Mouse (Mus musculus) limb, embryonic 12.5 days (tissue): ENCODE results near the gene Lnpk. TPM values are rescaled to one million over a fixed set of nuclear protein-coding genes. Genes with fewer than 3 reads are reported as not detected.

Experiments
- ATAC-seq: fragments of 200-750 bp; cut with Nextera tagmentation; 2 replicates; pipeline ENCODE4 v1.8.0; 2017; ENCODE audit warnings: low read depth, moderate TSS enrichment; ENCODE audit not compliant: insufficient number of reproducible peaks, insufficient read depth, low FRiP score, low TSS enrichment
- H3K27ac ChIP-seq: fragments of 300-500 bp; sonication (generic); 2 replicates; pipeline ENCODE4 v1.5.1; 2016; ENCODE audit warnings: mild to moderate bottlenecking, moderate library complexity
- H3K27me3 ChIP-seq: fragments of 300-500 bp; sonication (generic); 2 replicates; pipeline ENCODE4 v1.6.1; 2016; ENCODE audit warnings: mild to moderate bottlenecking, moderate library complexity
- H3K36me3 ChIP-seq: fragments of 300-500 bp; sonication (generic); 2 replicates; pipeline ENCODE4 v1.6.1; 2016; ENCODE audit warnings: mild to moderate bottlenecking, moderate library complexity
- H3K4me1 ChIP-seq: fragments of 300-500 bp; sonication (generic); replicated peaks from 2 replicates; pipeline ENCODE4 v1.6.1; 2016
- H3K4me2 ChIP-seq: fragments of 300-500 bp; sonication (generic); 2 replicates; pipeline ENCODE4 v1.6.1; 2016; ENCODE audit warnings: mild to moderate bottlenecking, moderate library complexity
- H3K4me3 ChIP-seq: fragments of 300-500 bp; sonication (generic); replicated peaks from 2 replicates; pipeline ENCODE4 v1.5.1; 2016; ENCODE audit warnings: mild to moderate bottlenecking
- H3K9ac ChIP-seq: fragments of 300-500 bp; sonication (generic); replicated peaks from 2 replicates; pipeline ENCODE4 v1.6.1; 2016; ENCODE audit warnings: mild to moderate bottlenecking, moderate library complexity
- H3K9me3 ChIP-seq: fragments of 300-500 bp; sonication (generic); 2 replicates; pipeline ENCODE4 v1.6.1; 2016; ENCODE audit warnings: mild to moderate bottlenecking, moderate library complexity
- WGBS: fragments of 180-500 bp; shearing (Covaris S2); methylation state at CpG from one replicate; pipeline ENCODE4 v1.1.7; 2016; 5-methylcytosine and 5-hydroxymethylcytosine counted together
- polyA plus RNA-seq: library from polyadenylated mRNA; unstranded; fragments of >200 nt; fragmentation: Nextera tagmentation; extraction: Ambion mirVana; gene quantifications from 2 replicates; pipeline ENCODE4 v1.2.1, GENCODE M21; 2016

The Lnpk gene
- polyA plus RNA-seq, 1 experiment from 2014 or later: 90.7 TPM

DNA sequence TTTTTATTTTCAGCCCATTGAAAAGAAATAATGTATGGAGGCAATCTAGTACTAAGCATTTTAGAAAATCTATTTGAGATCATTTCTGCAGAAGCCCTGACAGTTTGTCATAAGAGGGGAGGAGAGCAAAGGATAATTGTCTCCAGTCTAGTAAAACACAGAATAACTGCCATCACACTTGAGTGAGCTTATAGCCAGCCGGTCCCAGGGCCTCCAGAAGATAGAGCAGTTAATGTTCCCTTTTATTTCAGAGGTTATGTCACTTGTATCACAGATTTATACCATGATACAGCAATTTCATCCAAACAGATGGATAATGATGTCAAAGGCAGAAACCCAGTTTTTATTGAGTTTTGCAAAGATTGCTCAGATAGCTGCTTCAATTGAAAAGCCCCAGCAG lies 89.0 kb downstream of the Lnpk start:
- no peaks in the 10 kb centered on the region for H3K36me3 ChIP-seq
- no peak for ATAC-seq
- no peak overlapping the region for H3K4me2 ChIP-seq
- no peak overlapping the region for H3K27ac ChIP-seq
- 71% methylated on average over 1 of the region's 1 CpGs for WGBS
- H3K9me3 ChIP-seq: no peaks in the 10 kb centered on the region
- H3K27me3 ChIP-seq: no peaks in the 10 kb centered on the region
- no peak overlapping the region for H3K4me3 ChIP-seq
- peaks cover 30% of the 10 kb centered on the region for H3K4me1 ChIP-seq
- H3K9ac ChIP-seq: no peak overlapping the region

DNA sequence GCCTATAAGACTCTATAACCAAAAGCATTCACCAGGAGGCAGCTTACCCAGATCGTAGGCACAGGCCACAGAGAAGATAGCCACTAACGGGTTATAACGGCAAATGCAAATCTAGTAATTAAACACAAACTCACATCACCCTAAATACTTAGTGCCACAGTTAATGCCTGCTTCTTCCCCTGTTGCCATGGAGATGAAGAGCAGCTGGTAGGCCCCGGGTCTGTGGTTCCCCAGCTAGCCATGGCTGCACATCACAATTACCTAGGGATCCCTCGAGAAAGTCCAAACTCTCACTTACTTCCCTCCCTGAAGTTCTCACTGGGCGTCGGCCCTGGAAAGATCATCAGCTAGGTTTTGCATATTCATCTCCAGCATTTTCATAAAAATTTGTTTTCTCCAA lies 90.8 kb downstream of the Lnpk start:
- no peaks in the 10 kb centered on the region for H3K9me3 ChIP-seq
- no peak overlapping the region for H3K4me3 ChIP-seq
- no peak overlapping the region for H3K9ac ChIP-seq
- no peak for ATAC-seq
- no peak overlapping the region for H3K4me2 ChIP-seq
- no peak overlapping the region for H3K27ac ChIP-seq
- 62% methylated on average over 7 of the region's 7 CpGs for WGBS
- H3K27me3 ChIP-seq: no peaks in the 10 kb centered on the region
- peaks cover 30% of the 10 kb centered on the region for H3K4me1 ChIP-seq
- H3K36me3 ChIP-seq: no peaks in the 10 kb centered on the region

DNA sequence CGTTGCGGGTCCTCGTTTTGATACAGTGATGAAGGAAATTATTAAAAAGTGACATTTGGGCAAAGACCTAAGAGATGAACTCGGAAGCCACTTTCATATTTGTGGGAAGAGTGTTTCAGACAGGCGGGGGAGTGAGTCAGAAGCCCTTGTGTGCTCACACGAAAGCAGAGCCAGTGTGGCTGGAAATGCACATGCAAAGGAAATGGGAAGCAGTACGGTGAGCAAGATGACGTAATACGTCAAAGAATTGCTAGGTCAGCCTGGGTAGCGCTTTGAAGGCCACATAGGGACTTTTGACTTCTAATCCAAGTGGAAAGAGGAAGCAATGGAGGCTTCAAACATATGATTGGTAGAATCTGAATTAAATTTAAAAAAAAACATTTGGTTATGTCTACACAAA lies 96.6 kb downstream of the Lnpk start:
- no peak overlapping the region for H3K27ac ChIP-seq
- H3K4me3 ChIP-seq: no peak overlapping the region
- ATAC-seq: no peak
- H3K9me3 ChIP-seq: no peaks in the 10 kb centered on the region
- 86% methylated on average over 10 of the region's 10 CpGs for WGBS
- no peaks in the 10 kb centered on the region for H3K36me3 ChIP-seq
- no peaks in the 10 kb centered on the region for H3K27me3 ChIP-seq
- H3K4me2 ChIP-seq: no peak overlapping the region
- H3K4me1 ChIP-seq: peaks cover 25% of the 10 kb centered on the region
- H3K9ac ChIP-seq: no peak overlapping the region

DNA sequence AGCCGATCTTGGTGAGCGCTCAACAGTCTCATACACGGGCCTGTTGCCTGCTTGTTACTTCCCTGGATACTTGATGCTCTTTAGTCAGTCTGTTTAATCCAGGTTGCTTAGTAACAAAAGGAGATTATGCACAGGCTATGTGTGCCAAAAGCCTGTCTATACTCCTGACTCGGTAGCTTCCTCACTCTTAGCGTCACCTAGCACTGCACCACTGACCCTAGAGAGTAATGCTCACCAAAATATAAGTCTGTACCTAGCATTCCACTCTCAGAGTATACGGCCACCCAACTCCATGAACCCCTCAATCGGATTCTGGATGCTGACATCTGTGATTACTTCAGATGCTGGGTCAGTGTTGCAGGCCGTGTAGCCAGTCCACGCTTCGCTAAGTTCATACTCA lies 97.1 kb downstream of the Lnpk start:
- Histone ChIP-seq H3K4me3 (no peak overlapping the region), H3K4me1 (peaks cover 25% of the 10 kb centered on the region), H3K9ac (no peak overlapping the region), H3K36me3 (no peaks in the 10 kb centered on the region), H3K27me3 (no peaks in the 10 kb centered on the region), H3K4me2 (no peak overlapping the region), H3K27ac (no peak overlapping the region), H3K9me3 (no peaks in the 10 kb centered on the region)
- WGBS: 84% methylated on average over 10 of the region's 10 CpGs
- ATAC-seq: no peak; the same call in 1 of the 2 replicates

Other genes with a start within 250 kb of the Lnpk start
- gene Evx2, start 80.1 kb upstream of the Lnpk start, polyA plus RNA-seq: 6.8 and 8.3 TPM in 2 replicates
- 81.8 and 88.0 TPM in 2 replicates for gene Hoxd13, start 88.9 kb upstream of the Lnpk start, polyA plus RNA-seq
- 113 and 130 TPM in 2 replicates for gene Hoxd12, start 95.6 kb upstream of the Lnpk start, polyA plus RNA-seq
- gene Hoxd11, start 100.1 kb upstream of the Lnpk start, polyA plus RNA-seq: 55.4 and 62.0 TPM in 2 replicates
- gene Hoxd10, start 112.5 kb upstream of the Lnpk start, polyA plus RNA-seq: 39.5 and 42.0 TPM in 2 replicates
- 17.8 and 19.2 TPM in 2 replicates for gene Hoxd9, start 118.3 kb upstream of the Lnpk start, polyA plus RNA-seq
- gene Hoxd8, start 125.2 kb upstream of the Lnpk start, polyA plus RNA-seq: 7.5 and 7.8 TPM in 2 replicates
- 1.4 and 1.5 TPM in 2 replicates for gene Hoxd3, start 132.5 kb upstream of the Lnpk start, polyA plus RNA-seq
- 0.55 and 0.78 TPM in 2 replicates for gene Hoxd4, start 132.5 kb upstream of the Lnpk start, polyA plus RNA-seq
- 0.38 and 0.51 TPM in 2 replicates for gene Gm28230, start 147.3 kb upstream of the Lnpk start, polyA plus RNA-seq
- gene Hoxd1, start 183.5 kb upstream of the Lnpk start, polyA plus RNA-seq: 0.41 and 0.43 TPM in 2 replicates
- gene Mtx2, start 246.4 kb upstream of the Lnpk start, polyA plus RNA-seq: 110 and 114 TPM in 2 replicates